Mouse (Mus musculus) frontal cortex, adult (tissue): Measurements from ENCODE around the gene Arhgef39.

Source experiments
- ATAC-seq: cut with Nextera tagmentation; 2 replicates; pipeline ENCODE4 v1.9.2; 2017; ENCODE audit warnings: mild to moderate bottlenecking, moderate library complexity, mixed read lengths; ENCODE audit not compliant: low TSS enrichment

The Arhgef39 gene

DNA sequence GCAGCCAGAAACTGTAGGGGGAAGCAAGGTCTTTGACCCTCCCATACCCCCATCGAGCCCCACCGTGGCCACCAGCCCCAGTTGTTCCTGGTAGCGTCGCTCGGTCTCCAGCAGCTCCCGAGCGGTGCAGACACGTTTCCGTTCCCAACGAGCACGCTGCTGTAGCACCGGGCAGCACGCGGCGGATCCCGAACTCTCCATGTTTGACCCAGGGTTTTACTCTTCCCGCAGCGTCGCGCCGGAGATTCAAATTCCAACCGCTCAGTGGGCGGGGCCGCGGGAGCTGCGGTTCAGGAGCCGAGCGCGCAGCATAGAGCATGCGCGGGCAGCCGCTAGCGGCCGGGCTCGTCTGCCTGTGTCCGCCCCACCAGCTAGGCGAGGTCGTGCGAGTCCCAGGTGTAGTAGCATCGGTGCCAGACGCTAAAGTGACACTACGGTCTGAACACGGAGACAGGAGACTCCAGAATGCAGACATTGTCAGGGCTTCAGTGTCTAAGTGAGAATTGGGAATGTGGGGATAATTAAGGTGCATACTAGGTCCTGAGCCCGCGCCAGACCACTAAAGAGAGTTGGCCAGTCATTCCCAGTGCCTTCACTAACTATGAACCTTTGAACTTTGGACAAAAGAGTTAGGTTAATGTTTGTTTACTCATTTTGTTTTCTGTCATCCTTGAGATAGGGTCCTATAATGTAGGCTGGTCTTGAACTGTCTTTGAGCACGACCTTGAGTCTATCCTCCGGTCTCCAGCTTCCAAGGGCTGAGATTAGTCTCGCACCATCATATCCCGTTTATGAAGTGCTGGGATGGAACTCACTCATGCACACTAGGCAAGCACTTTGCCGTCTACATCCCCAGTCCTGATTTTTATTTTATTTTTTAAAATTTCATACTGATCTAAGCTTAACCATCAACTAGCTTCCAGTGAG, at the start of gene Arhgef39:
Gene Arhgef39, minus strand, starts transcription at position 289 of the 927 bp plus-strand sequence.
- ATAC-seq = peak; percentile 83

DNA sequence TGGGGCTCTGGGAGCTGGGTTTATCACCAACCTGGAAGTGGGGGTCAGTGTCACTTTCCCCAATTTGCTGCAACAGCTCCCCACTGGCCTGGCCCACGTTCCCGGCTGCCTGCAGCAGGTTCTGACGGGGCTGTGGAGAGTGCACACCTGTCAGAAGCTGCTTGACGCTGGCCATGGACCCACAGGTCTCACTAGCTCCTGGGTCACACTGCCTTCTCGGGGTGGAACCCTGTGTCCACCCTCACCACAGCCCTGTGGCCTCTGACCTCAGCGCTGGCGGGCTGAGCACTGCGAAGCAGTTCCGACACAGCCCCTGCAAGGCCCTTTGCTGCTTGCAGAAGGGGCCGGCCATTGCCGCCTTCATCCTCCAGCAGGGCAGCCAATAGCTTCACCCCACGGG, 49.6 kb upstream of the Arhgef39 start:
- no peak for ATAC-seq

DNA sequence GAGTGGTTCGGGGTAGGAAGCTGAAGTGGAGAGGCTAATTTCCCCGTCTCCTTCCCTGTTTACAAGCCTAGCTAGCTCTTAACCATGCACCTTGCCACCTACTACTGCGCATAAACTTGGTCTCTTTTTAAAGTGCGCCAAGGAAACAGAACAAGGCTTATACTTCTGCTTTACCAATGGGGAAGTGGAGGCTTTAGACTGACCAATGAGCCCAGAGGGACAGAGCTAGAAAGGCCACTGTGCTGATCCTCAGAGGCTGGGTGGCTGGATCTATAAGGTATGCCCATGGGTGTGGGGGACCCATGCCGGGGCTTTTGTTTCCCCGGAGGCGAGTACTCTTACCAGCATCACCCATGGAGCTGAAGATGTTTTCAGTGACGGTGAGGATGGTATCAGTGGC, 47.7 kb upstream of the Arhgef39 start:
- ATAC-seq = no peak

DNA sequence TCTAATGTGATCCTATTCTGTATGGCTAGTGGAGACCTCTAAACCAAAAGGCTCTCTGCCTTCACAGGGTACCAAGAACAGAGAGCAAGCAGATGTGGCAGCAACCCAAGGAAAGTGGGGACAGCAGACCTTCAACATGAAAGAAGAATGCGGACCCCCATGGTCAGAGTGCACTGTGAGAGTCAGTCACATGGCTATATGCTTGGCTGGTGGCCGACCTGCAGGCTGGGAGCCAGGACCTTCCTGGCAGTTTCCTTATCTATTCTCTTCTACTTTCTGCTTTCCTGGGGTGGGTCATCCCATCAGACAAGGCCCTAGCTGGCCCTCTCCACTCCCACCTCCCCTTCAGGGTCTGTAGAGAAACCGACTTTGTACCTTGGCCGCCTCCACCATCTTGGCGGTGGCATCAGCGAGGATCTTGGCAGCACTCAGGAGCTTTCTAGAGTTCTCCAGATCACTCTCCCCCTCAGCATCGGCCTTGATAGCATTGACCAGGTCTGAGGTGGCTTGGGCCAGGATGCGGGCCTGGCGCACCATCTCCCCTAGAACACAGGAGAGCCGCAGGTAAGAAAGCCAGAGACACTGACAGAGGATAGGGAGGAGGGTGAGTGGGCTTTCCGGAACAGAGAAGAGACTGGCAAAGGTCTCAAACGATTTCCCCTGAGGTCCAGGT, 47.0 kb upstream of the Arhgef39 start:
- ATAC-seq = no peak

DNA sequence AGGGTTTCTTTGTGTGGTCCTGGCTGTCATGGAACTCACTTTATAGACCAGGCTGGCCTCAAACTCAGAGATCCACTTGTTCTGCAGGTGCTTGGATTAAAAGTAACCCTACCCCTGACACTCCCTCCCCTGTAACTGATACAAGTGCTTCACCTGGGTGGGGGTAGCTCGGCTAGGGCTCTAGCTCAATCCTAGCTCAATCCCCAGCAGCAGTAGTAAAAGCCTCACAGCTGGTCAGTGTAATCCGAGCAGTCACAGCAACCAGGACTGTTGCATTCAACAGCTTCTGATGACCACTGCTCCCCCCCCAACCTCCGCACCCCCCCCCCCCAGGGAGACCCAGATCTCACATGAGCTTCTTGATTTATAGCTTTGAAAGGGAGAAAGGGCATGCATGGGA, 42.5 kb upstream of the Arhgef39 start:
- ATAC-seq = no peak

DNA sequence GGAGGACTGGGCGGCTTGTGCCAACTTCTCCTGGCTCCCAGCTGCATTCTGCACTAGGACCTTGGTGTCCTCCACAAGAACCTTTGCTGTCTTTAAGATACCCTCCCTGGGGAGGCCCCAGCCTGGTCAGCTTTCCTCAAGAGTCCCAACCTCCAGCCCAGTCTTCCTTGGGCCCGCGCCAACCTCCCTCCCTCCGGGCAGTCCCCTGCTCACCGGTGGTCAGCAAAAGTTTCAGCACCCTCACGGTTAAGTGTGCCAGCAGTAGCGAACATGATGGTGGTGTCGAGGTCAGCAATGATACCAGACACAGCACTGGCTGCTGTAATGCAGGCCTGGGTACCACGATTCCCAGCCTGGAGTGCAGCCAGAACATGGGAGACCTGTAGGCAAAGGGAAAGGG, 36.5 kb upstream of the Arhgef39 start:
- ATAC-seq = no peak

DNA sequence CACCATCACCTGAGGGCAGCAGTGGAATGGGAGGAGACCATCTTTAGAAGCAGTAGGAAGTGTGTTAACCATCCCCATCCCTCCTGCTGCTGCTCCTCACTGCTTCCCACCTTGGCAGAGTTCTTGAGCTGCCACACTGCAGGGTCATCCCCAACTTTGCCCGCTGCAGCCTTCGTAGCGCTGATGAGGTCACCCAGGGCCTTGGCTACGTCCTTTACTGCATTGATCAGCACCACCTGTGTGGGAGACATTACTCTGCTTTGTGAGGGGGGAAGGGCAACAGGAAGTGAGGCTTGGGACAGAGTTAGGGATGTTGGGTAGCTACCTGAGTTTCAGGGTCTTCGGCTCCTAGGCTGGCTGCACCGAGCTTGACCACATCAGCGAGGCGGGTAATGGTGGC, 36.1 kb upstream of the Arhgef39 start:
- ATAC-seq = no peak

DNA sequence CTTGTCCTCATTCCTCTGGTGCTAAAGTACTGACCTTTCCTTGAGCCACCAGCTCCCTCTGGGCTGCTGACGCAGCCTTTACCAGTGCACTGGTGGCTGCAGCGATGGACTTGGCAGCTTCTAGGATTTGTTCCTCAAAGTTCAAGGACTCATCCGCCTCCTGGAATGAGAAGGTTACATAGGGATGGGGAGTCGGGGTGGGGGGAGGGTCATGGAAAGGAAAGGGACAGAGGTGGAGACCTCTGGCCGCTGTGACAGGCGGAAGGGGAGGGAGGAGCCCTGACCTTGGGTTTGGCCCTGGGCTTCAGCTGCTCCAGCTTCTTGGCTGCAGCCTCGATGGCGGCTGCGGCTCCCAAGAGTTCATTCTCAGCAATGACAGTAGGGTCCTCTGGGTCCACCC, 33.8 kb upstream of the Arhgef39 start:
- no peak for ATAC-seq

DNA sequence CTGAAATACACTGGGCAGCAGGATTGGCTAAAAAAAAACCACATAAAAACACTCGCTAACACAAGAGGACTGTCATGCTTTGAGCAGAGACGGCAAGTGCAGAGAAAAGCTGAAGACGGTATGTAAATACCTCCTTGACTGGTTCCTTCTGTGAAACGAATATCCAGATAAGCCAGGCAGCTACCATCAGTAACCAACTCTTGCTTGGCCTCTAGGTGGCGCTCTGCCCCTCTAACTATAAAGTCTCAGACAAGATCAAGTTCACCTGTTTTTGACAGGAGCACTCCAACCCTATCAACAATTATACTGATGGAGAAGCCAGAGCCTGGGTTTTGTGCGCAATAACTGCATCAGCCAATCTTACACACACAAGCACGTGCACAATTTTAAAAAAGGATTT, 31.1 kb upstream of the Arhgef39 start:
- ATAC-seq = peak; percentile 87

DNA sequence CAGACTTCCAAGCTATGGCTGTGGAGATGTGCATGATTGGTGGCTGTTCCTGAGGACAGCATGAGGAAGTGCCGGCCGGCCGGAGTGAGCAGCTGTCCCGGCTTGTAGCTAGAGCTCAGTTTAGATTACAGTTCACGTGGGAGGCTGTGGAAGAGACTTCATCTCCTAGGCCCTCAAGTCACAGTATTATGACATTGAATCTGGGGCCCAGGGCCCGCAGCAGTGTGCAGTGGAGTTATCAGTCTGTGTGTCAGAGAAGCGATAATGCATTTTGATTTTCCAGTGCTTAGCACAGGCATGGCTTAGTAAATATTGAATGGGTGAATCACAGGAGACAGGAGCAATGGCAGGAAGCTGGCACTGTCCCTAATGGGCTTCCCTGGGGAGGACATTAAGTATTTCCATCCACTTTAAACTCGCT, 30.6 kb upstream of the Arhgef39 start:
- ATAC-seq = peak; percentile 74

DNA sequence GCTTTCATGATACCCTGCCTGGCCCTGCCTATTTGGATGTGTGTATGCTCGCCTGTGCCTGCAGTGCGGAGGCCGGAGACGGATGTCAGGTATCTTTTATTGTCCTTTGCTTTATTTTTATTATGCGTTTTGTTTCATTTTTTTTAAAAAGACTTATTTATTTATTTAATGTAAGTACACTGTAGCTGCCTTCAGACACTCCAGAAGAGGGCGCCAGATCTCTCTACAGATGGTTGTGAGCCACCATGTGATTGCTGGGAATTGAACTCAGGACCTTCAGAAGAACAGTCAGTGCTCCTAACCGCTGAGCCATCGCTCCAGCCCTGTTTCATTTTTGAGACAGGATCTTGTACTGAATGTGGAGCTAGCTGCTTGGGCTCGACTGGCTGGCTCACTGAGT, 29.0 kb upstream of the Arhgef39 start:
- ATAC-seq = no peak

DNA sequence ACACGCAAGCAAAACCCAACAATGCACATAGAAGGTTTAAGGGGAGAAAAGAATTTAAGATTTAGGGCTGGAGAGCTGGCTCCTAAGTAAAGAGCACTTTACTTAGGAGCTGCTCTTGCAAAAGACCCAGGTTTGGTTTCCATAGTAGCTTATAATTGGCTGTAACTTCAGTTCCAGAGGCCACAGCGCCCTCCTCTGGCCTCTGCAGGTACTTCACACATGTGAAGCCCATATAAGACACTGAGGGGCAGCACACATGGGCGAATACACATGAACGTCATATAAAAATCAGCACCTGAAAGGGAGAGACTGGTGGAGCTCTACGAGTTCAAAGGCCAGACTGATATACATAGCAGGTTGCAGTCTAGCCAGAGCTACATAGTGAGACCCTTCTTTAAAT, 28.4 kb upstream of the Arhgef39 start:
- ATAC-seq = no peak

DNA sequence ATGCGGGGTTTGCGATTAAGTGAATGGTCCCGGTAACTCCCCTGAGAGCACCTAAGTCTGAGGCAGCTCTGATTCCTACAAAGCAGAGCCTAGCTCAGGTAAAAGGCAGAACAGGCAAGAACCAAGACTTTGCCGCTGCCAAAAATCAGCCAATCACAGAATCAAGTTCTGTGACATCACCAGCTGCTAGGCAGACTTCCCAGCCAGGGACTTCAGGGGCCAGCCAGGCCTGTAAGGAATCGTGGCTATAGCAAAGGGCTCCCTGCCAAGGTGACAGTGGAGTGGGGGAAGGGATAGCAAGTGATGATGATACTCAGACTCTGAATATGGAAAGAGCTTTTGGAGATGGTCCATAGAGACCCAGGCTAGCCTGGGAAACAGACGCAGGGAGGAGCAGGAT, 20.5 kb upstream of the Arhgef39 start:
- peak; percentile 83 for ATAC-seq

DNA sequence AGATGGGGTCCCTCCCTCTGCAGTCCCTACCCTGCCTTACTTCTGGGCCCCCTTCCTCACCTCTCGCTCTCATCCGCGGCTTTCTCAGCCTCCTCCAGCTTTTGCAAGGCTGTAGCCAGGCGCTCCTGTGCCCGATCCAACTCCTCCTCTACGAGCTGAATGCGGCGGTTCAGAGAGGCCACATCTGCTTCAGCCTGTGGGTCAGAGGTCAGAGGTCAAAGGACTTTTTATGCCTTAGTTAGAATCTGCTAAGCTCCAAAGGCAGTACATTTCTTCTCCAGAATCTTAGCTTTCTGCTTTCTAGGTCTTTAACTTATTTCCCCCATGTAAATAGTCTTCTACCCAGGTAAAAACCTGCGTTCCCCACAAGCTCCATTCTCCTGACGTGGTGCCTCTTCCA, 20.1 kb upstream of the Arhgef39 start:
- no peak for ATAC-seq

DNA sequence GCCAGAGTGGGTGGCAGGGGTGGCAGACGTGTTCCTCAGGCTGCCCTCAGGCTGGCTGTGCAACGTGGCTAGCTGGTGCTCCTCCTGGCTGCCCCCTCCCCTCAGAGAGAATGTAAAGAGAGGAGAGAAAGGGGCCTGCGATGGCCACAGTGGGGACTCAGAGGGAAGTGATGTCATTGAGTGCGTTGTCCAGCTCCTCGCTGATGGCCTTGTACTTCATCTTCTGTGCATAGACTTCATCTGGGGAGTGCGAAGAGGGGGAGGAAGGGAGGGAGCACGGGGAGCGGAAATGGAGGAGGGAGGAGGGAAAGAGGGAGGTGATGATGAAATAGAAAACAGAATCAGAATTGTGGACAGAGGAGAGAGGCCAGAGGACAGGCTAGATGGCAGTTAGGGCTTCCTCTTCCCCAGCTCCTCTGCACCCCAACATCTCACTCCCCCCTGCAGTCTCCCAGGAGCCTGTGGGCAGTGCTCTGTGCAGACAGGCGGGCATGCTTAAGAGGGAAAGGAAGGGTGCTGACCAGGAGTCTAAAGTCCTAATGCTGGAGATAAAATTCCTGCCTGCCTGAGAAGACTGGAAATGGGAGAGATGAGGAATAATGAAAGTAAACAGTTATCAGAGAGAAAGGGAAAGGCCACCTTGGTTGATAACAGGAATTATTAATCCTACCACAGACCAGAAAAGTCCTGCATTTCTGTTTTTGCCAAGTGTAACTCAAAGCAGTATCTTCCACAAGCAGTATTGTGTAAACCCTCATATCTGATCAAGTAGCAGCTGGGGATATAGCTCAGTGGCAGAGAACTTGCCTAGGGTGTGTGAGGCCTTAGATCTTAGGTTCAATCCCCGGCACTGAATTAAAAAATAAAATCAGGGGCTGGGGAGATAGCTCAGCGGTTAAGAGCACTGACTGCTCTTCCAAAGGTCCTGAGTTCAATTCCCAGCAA, 16.5 kb upstream of the Arhgef39 start:
- no peak for ATAC-seq

DNA sequence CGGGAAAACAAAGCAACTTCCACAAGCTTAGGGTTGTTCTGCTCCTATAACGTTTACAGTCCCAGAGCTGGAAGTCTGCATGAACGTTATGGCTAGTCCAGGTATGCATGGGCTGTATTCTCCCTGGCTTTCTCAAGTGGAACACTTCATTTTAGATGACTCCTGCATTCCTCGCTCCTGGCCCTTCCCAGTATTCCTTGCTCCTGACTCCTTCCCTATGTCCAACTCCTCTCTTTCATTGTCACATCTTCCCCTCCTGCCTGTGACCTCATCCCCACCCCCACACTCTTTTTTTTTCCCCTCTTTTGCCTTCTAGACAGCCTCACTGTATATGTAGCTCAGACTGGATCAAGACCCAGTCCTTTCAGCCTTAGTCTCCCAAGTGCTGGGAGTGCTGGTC, 14.3 kb upstream of the Arhgef39 start:
- no peak for ATAC-seq

DNA sequence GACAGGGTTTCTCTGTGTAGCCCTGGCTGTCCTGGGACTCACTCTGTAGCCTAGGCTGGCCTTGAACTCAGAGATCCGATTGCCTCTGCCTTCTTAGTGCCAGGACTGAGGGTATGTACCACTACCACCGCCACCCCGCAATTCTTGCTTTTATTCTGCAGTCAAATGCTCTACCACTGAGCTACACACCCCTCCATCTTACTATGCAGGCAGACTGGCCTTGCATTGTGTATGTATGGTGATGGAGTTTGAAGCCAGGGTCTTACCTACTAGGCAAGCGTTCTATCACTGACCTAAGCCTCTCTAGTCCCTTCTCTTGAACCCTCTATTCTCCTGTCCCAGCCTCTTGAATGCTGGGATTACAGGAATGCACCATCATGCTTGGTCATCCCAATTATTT, 13.8 kb upstream of the Arhgef39 start:
- ATAC-seq = no peak

DNA sequence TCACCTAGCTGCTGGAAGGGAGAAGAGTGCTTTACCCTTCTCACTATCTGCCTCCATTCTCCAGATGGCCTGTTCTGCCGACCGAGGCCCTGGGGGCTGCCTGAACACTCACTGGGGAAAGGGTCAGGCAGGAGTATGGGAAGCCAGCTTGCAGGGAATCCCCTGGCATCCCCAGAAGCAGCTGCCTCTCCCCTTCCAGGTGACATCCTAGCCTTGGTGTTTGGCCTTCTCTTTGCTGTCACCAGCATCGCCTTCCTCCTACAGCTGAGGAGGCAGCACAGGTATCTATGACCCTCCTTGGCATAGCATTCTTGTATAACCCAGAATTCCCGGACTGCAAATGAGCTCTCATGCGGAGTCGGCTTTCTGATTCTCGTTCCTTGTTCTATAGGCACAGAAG, 13.2 kb upstream of the Arhgef39 start:
- no peak for ATAC-seq

DNA sequence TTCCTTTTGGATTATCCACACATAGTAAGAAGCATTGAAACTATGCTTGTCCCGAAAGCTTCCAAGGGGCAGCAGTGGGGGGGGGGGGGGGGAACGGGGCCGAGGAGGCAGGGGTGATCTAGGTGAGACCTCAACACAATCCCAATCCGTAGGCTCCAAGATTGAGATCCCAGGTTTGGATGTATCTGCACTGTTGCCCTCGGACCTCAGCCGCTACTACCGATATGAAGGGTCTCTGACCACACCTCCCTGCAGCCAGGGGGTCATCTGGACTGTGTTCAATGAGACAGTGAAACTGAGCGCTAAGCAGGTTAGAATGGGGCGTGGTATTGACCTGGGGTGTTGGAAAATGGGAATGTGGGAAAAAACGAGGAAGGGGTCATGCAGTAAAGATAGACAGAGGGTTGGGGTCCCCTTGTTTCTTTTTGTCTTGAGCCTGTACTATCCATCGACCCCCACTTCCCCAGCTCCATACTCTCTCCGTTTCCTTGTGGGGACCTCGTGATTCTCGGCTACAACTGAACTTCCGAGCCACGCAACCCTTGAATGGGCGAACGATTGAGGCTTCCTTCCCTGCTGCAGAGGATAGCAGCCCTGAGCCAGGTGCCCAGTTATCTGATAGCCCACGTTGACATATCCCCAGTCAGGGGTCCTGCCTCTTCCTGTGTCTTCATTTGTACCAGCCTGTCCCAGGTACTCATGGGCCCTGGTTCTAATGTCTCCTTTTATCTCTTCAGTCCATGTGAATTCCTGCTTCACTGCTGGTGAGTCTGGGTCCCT, 12.4 kb upstream of the Arhgef39 start:
- no peak for ATAC-seq

DNA sequence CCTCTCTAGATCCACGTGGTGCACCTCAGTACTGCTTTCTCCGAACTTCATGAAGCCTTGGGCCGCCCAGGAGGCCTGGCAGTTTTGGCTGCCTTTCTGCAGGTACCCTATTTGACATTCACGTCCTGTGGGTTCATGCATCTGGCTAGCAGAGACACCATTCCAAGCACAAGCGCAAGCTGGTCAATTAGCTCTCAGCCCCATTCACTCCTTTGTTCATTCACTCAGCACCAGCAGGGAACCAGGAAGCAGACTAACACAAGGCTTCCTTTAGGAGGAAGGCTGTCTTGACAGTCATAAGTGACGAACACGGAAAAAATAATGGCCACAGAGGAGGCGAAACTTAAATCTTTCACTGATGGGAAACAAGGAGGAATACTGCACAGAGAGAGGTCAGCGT, 9.6 kb upstream of the Arhgef39 start:
- no peak for ATAC-seq

DNA sequence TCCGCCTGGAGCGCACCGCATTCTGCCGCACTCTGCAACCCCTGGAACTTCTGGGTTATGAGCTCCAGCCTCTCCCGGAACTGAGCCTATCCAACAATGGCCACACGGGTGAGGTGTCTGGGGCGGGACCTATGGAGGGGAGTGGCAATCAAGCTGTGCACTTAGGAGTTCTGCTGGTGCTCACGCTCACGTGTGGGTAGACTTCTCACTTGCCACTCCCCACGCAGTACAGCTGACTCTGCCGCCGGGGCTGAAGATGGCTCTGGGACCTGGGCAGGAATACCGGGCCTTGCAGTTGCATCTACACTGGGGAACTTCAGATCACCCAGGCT, 9.1 kb upstream of the Arhgef39 start:
- ATAC-seq = peak; percentile 57; the same call in 1 of the 2 replicates
